Mouse (Mus musculus) thymus, adult 2 months (tissue): ENCODE measurements around the gene Usp30.

Source experiments
- CTCF ChIP-seq: fragments of 200-500 bp; IDR thresholded peaks from 2 replicates; pipeline ENCODE4 v1.5.1; 2012; ENCODE audit warnings: mild to moderate bottlenecking, control low read depth, low read length, moderate library complexity, borderline replicate concordance; ENCODE audit not compliant: control insufficient read depth, poor library complexity, insufficient read depth; ENCODE audit errors: extremely low read depth
- POLR2A ChIP-seq: fragments of 200-500 bp; IDR thresholded peaks from 2 replicates; pipeline ENCODE4 v1.6.1; 2012; ENCODE audit warnings: mild to moderate bottlenecking, low read length, control low read depth, moderate library complexity; ENCODE audit not compliant: control insufficient read depth, poor library complexity, insufficient read depth; ENCODE audit errors: extremely low read depth

DNA sequence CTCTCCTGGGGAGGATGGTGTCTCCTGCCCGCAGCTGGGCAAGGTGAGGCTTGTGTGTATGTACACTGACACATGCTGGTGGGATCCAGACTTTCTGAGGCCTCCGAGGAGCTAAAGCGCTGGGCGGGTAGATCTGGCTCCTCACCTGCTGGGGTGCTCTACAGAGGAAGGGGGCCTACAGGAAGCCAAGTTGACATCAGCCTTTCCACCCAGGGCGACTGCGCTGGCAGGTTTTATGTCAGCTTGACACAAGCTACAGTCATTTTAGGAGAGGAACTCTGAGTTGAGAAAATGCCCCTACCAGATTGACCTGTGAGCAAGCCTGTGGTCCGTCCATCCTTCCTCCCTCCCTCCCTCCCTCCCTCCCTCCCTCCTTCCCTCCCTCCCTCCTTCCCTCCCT lies 3.6 kb upstream of the Usp30 start:
- TF ChIP-seq CTCF: no peak
- no peak for TF ChIP-seq POLR2A
